Mouse (Mus musculus) activated CD4-positive, CD25-positive, alpha-beta regulatory T cell, adult 4 months (primary cell): ENCODE data around the gene Pdp2. TPM values are rescaled to one million over a fixed set of nuclear protein-coding genes. Genes with fewer than 3 reads are reported as not detected.

Experiments
- ATAC-seq: one replicate; pipeline ENCODE4 v1.8.0; 2017
- polyA plus RNA-seq, 2 experiments: library from polyadenylated mRNA; unstranded; fragments of 100-300 nt; shearing (Covaris generic); gene quantifications; one replicate each; pipeline ENCODE4 v1.2.1; 2017

Gene Pdp2
- polyA plus RNA-seq, 2 experiments from 2014 or later: 17.1 to 18.9 TPM

DNA sequence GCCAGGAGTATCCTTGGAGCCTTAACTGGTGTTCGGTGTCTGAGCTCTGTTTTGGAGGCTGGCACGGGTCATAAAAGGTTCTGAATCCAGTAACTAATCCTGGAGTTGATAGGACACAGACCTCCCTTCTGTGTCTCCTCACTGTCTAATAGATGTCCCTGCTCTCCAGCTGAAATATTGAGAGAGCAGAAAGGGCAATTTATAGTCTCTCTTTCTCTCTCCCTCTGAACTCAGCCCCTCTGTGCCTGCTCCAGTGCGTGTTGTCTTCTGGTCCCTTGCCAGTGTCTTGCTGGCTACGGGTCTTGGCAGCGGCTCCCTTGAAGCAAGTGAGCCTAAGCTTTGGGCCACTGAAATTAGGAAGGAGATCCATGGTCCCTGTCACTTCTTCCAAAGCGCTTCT is 6.4 kb downstream of the Pdp2 start:
- ATAC-seq: no peak

DNA sequence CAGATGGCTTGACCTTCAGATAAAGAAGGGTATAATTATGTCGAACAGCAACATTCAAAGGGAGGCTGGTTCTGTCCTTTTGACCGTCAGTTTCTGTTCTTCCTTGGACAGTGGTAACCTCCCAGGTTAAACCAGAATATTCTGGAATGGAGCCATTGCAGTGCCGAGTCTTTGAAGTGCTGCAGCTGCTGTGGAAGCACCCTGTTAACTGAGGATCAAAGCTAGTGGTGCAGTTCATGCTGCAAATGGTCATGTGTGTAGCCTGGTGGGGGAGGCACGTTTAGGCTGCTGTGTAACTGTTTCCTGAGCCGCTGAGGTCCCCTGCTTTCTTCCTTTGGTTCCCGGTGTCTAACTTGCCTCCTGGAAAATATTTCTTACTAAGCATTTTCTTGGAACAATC is 7.2 kb downstream of the Pdp2 start:
- ATAC-seq: no peak

DNA sequence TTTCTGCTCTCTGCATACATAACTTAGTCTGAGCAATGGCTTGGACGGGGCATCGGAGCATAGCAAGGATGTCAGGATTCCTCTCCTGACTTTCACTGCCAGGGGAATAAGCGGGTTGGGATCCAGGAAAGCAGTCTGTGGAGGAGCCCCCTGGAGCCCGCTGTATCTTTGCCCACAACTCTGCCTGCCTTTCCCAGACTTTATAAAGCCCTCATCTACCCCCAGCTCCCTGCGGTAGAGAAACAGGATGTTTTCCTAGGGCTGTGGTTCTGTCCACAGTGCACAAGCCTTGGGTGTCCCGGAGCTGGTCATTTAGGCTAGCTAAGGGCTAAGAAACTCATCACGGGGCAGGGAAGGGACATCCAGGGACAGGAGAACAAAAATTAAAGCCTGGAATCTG is 10.1 kb downstream of the Pdp2 start:
- ATAC-seq: no peak

DNA sequence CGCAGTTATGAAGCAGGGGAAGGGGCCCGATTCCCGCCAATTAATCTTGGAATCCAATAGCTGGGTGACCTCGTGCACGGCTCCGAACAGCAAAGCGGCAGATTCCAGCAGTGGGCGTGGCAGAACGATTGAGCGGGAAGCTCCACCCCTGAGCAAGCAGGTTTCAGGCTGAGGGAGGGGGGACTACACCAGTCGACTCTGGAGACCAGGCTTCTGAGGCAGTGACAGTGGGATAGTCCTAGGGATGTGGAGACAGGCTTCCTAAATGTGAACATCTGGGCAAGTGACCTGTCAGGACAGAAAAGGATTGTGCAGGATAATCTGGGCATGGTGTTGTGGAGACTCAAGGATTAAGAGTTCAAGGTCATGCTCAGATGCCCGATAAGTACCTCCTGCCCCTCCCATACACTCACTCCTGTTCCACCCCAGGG is 10.7 kb downstream of the Pdp2 start:
- no peak for ATAC-seq

DNA sequence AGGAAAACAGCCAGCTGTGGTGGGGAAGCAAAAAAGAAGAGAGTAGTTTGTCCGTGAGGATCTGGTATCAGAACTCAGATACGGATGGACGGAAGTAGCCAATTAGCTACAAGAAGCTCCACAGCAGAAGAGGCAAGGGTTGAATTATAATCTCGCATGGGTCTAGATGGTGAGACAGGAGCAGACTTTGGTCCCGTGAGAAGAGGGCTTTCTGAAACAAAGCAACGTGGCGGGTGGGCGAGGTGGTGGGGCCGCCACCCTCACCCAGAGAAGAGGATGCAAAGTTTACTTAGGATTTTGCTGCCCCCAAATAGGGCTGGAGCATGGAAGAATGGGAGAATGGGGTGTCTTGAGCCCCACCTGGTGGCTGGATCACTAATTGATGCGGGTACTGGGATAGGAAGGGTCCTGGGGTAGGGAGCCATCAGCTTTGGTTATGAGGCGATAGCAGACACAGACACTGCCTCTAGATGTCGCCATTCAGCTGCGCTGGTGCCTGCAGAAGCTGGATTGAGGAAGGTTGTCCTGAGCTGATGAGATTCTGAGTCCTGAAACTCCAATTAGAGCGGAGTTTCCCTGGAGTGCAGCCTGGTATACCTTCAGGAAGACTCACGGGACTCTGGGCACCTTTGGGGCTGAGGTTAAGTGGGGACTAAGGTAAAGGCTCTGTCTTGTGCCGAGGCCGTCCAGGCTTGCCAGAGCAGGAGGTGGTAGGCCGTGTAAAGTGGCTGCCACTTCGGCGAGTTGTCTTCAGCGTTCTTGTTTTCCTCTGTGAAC is 11.4 kb downstream of the Pdp2 start:
- ATAC-seq: peak; percentile 95

DNA sequence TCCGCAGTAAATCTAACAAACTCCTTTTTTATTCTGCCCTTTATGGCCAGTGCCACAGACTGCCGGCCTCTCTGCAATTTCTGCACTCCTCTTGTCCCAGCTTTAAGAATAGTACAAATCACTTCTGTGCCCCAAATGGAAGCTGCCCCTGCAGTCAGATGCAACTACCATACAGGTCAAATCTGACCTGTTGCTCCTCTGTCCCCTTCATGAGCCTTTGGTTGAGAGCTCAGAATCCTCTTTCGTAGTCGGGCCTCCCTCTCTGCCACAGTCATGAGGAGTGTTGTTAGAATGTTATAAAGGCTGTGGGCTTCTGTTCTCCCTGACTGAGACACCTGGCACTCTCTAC is 12.0 kb downstream of the Pdp2 start:
- ATAC-seq: no peak

DNA sequence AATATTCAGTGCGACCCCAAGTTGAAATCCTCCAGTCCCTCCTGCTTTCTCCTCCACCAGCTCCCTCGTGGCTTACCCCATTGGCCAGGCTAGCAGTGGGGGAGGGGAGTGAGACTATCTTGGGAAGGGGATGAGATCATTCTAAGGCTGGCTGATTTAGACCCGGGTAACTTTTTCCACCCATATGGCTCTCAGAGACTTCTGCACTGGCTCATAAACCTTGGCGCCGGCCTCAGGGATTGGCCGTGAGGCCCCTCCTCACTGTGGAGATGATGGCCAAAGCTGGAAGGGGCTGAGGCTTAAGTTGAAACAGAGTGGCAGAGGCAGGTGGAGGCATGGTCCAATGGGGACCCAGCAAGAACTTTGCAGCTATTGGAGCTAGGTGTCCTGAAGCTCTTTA is 15.1 kb downstream of the Pdp2 start:
- ATAC-seq: no peak

DNA sequence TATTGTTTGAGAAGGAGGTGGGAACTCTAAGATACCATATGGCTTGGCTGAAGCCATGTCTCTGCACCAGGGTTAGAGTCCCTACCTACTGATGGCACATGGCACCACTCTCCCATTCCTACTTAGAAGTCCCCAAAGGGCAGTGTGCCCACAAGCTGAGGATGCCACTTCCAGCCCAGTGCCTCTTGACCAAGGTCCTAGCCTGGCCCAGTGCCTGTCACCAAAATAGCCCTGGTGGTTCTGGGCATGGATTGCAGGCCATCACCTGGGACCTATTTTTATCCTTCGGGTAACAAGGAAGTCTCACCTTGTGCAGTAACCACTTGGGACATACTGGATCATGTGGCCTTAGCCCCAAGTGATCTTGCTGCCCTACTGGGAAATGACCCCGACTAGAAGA is 16.7 kb downstream of the Pdp2 start:
- no peak for ATAC-seq

DNA sequence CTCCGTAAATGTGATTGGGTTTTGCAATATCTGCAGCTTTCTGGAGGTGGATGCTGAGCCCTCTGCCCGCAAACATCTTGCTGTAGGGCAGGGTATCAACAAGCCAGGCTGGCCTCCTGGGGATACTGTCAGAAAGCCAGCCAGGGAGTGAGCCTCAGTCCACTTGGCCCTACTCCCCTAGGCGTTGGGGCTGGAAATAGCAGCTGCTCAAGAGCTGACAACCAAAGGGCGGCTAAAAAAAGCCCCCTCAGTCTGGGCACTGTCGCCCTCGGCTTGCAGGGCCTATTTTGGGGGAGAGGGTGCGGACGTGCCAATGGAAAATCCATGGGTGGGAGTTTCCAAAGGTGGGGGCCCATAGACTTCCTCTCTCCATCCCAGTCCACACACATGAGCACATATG is 18.0 kb downstream of the Pdp2 start:
- no peak for ATAC-seq

DNA sequence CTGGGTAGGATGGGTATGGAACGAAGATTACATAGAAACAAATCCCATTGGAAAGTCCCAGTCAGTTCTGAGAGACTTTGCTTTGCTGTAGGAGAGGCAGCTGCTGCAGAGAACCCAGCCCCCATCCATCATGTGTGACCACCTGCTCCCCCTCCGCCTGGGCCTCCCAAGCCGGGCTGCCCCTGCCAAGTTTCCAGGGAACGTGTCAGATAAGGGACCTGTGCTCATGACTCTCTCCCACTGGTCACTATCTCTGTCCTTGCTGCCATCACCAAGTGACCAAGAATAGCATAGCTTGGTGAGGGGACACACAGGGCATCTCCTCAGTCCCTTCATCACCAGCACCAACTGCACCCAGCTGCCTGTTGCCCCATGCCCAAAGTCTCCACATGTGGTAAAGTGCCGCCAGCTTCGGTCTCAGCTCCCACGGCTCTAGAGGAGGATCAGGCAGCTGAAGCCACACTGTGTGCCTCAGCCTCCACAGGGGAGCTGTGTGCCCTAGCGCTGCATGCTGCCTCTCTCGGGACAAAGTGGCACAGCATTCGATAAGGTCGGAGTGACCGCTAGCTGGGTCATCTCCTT is 19.0 kb downstream of the Pdp2 start:
- no peak for ATAC-seq

DNA sequence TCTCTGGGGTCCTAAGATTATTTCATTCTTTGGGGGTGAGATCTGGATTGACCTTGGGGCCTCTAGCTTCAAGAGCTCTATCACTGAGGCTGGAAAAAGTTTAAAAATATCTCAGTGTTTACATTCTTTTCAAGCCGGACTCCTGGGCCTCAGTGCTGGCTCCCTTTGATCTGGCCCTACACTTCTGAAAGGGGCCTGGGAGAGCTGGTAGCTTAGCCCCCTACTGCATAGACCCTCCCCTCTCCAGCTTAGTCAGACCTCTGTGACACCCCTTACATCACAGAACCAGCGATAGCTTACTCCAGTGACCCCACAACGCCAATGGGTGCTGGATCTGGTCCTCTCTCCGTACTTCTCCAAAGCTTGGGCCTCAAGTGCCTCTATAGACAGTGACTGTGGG is 20.4 kb downstream of the Pdp2 start:
- ATAC-seq: no peak

DNA sequence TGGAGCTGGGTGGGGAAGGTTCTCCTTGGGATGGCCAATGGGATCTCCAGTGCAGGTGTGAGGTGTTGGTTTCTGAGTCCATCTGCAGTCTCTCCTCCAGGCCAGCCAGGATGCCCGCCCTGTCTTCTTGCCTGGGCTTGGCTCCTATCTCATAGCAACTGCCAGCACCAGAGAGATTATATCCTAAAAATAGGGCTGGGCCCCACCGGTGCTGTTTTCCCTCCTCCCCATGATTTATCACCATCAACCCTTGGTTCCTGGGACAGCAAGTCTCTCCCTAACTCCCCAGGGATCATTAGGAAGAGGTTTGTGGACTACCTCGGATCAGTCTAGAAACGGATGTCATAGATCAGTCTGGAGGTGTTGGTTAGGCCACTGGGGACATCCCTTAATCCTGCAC is 21.9 kb downstream of the Pdp2 start:
- ATAC-seq: no peak

DNA sequence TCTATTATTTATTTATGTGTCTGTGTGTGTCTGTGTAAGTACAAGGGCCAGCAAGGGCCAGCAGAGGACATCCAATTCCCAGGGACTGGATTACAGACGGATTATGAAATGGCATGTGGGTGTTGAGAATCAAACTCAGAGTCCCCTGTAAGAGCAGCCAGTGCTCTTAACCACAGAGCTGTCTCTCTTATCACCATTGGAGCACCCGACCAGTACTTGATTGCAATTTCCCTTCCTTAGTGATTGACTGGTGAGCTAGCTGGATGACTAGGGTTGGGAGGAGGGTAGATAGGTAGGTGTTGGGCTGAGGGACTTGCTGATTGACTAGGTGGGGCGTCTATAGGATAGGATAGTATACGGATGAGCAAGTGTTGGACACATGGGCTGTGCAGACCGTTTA is 29.5 kb downstream of the Pdp2 start:
- ATAC-seq: no peak

DNA sequence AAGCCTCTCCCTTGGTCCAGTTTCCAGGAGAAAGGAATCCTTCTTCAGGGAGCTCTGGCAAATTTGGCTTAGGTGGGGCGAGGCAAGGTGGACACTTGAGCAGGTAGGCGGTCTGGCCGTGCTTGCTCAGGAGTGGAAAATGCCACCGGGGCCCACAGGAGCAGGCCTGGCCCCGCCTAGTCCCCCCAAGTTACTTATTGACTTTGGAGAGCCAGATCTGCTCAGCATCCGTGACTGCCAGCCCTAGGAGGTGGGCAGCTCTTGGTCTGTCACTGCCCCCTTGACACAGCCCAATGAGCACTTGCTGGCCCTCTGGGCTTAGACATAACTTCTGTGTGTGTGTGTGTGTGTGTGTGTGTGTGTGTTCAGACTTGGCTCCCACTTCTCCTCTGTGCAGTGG is 32.9 kb downstream of the Pdp2 start, which contains the start of gene Cdh16:
Gene Cdh16 (minus strand): TSS at position 236 of the 400 bp plus-strand sequence.
- ATAC-seq: no peak

DNA sequence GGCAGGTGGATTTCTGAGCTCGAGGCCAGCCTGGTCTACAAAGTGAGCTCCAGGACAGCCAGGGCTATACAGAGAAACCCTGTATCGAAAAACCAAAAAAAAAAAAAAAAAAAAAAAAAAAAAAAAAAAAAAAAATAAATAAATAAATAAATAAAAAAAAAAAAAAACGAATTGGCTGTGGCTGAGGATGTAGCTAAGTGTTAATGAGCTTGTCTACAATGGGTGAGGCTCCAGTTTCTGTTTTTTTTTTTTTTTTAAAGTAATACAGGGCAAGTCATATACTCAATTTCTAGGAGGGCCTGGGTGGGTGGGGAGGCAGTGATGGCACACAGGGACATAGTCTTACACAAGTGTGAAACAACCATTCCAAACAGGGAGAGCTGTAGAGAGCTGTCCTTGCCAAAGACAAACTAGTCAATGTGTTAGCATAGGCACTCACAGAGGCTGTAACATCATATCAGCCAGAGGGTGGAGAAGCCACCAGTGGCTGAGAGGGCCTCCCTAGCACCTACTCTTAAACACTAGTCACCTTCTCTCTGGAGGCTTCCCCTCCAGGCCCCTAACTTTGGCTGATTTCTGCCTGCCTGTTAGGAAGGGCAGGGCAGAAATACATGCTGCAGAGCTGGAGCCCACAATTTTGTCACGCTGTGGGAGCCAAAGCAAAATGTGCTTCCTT is 36.0 kb downstream of the Pdp2 start:
- no peak for ATAC-seq

DNA sequence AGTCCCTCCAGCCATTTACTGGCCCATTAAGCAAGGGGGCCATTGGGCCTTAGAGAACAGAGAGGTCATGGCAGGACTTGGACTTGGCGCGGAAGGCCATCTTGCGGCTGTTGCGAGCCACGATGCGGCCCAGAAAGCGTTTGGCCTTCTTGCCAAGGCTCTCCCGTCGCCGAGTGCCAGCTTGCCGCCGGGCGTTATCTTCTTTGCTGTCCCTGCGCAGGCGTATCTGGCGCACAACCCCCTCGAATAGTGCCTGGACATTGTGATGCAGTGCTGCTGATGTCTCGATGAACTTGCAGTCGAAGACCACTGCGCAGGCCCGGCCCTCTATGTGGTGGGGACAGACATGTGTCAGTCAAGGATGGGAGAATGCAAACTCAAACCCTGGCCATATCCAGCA is 37.2 kb downstream of the Pdp2 start:
- no peak for ATAC-seq

DNA sequence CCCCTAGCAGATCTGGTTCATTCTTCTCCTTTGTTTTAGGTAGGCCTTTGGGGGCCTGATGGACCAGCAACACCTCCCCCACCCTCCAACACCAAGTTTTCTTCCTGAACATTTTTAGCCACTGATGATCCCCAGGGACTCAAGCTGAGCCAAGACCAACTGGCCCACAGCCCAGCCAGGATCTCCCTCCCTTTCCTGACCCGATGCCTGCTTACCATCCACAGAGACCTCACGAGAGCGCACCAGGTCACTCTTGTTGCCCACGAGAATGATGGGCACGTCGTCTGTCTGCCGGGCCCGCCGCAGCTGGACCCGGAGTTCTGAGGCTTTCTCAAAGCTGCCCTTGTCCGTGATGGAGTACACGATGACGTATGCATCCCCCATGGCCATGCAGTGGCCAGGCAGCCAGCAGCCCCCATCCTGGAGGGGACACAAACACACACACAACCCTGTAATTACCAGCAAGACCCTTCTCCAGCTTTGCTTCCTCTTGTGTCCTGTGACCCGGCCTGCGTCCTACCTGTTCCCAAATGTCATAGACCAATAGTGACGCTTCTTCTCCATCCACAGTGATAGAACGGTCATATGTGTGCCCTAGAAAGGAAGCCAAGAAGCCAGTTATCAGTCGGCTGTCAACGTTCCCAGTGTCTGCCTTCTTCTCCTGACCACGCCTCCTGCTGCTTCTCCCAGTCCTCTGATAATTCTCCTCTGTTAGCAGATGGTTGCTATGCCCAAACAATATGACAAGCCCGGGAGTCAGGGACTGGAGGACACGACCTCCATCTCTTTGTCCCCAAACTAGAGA is 38.3 kb downstream of the Pdp2 start:
- ATAC-seq: no peak

DNA sequence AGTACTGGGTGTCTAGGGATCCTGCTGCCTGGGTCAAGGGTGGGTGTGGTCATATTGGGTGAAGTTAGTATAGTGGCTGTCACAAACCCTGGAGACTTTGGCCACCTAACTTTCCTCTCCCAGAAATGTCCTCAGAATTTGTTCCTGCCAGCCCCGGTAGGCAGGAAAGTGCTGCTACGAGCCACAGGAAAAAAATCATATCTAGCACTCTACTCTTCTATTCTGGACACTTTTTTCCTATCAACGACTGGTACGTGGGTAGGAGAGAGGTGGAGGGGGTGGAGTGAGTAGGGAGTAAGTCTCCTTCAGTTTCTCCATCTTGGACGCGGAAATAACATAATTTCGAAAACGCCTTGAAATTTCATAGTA is 38.8 kb downstream of the Pdp2 start:
- ATAC-seq: no peak

DNA sequence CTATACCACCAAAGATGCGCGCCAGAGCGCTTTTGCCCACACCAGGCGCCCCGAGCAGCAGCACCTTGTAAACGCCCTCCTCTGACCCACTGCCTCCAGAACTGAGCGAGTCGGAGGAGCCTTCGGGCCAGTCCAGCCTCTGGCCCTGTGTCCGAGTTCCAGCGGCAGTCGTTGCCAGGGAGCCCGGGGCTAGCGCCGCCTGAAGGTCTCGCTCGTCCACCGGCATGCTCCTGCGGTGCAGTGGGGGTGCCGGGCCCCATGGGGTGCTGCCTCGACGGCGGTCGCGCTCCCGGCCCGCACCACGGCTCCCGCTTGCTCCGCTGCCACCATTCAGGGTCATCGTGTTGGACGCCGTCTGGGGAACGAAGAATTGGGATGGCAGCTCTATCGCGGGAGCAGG is 39.3 kb downstream of the Pdp2 start:
- peak; percentile 13 for ATAC-seq

DNA sequence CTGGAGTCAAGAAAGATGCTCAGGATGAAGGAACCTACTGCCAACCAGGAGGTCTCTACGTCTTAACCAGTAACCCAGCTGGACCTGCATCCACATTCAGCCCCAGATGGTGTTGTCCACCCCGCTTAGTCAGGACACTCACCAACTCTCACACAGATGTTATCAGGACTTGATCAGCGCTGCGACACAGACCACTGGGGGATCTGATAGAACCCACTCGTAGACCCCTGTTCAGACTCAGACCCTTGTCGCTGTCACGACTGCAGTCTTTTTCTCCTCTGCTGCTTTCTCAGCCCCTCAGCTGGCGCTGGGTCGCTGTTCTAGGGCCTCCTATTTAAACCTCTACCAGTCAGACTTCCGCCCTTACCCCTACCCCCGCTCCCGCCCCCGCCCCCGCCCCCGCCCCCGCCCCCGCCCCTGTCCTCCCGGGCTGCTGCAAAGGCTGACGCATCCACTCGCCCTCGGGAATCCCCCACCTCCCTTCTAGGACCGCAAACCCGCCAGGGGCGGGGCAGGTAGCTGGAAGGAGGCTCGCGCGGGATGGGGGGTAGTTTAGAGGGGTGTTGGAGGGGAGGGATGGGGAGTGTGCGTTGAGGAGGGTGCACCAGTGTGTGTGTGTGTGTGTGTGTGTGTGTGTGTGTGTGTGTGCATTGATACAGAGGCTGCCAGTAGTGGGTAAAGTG is 39.9 kb downstream of the Pdp2 start, which contains the start of gene Rrad:
Gene Rrad (minus strand): TSS at position 347 of the 683 bp plus-strand sequence.
- peak; percentile 86 for ATAC-seq

DNA sequence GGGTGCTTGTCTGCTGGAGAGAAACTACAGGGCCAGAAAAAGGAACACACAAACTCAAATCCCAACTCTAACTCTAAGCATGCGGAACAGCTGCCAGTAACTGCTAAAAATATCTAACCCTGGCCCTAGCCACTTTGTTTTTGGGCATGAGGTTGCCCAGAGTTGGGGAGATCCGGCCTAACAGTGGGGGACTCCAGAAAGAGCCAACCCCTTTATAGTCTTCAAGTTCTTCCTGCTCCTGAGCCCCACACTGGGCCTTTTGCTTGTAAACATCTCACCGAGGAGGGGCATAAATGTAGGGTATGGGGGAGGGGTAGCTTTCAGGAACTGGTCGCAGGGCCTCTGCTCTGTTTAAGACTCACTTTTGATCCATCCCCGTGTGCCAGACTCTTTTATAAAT is 40.7 kb downstream of the Pdp2 start:
- ATAC-seq: peak; percentile 7

DNA sequence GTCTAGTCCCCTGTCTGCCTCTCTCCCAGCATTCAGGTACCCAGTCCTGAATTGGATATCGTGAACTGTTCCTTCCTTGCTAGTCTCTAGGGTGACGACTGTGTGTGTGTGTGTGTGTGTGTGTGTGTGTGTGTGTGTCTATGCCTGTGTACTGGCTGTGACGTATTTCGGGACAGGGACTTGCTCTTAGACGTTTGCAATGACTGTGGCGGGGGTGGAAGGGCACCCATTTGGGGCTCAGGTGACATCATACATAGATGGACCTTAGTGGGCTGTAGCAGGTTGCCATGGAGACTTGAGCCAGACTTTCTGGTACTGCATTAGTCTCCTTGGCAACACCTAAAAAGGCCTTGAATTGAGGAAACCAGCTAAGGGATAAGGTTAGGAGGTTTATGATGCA is 41.2 kb downstream of the Pdp2 start:
- no peak for ATAC-seq
